Mouse (Mus musculus): ENCODE data around the gene Mctp1. TPM values are rescaled to one million over a fixed set of nuclear protein-coding genes. Genes with fewer than 3 reads are reported as not detected.

Mctp1 gene
- total RNA-seq, 2 experiments from 2014 or later: 1.6 to 2.6 TPM

- no peak for DNase-seq
Observed at GRCm38 (mm10) chr13:77063221-77063620, 678.9 kb downstream of the Mctp1 start.

GRCm38 (mm10) chr13:77068847-77069246 lies 684.5 kb downstream of the Mctp1 start:
- no peak for DNase-seq
- intact Hi-C loops (cut with DNase I): no loop called here

More at GRCm38 (mm10) chr13:77063221-77063620, 678.9 kb downstream of the Mctp1 start:
- intact Hi-C loops (cut with DNase I): no loop called here

GRCm38 (mm10) chr13:77072030-77072429 lies 687.7 kb downstream of the Mctp1 start:
- DNase-seq: no peak
- intact Hi-C loops (cut with DNase I): no loop called here

Other genes with a start within 250 kb of the Mctp1 start
- not detected for gene Fam81b, start 79.5 kb upstream of the Mctp1 start, total RNA-seq (2021)

All from heart, postnatal 14 days (tissue).